Mouse (Mus musculus) midbrain, embryonic 13.5 days (tissue): ENCODE results near the gene 4930442H23Rik. TPM values are rescaled to one million over a fixed set of nuclear protein-coding genes. Genes with fewer than 3 reads are reported as not detected.

ENCODE experiments used
- polyA plus RNA-seq: library from polyadenylated mRNA; unstranded; fragments of >200 nt; fragmentation: Nextera tagmentation; extraction: Ambion mirVana; gene quantifications from 2 replicates; pipeline ENCODE4 v1.2.1, GENCODE M21; 2015

The 4930442H23Rik gene
- polyA plus RNA-seq, 1 experiment from 2014 or later, result 0.12 TPM

Other genes with a start within 250 kb of the 4930442H23Rik start
- 10.4 and 10.9 TPM in 2 replicates for gene Gng7, start 168.9 kb downstream of the 4930442H23Rik start, polyA plus RNA-seq
- gene Diras1, start 158.2 kb downstream of the 4930442H23Rik start, polyA plus RNA-seq, result 30.9 and 34.3 TPM in 2 replicates
- gene Slc39a3, start 146.4 kb downstream of the 4930442H23Rik start, polyA plus RNA-seq, result 43.5 and 45.7 TPM in 2 replicates
- 316 and 322 TPM in 2 replicates for gene Sgta, start 123.7 kb downstream of the 4930442H23Rik start, polyA plus RNA-seq
- gene Thop1, start 113.8 kb downstream of the 4930442H23Rik start, polyA plus RNA-seq, result 44.9 and 48.5 TPM in 2 replicates
- gene Creb3l3, start 85.0 kb downstream of the 4930442H23Rik start, polyA plus RNA-seq, result 0.12 and 0.20 TPM in 2 replicates
- 220 and 243 TPM in 2 replicates for gene Map2k2, start 77.9 kb downstream of the 4930442H23Rik start, polyA plus RNA-seq
- 13.2 and 15.2 TPM in 2 replicates for gene Zbtb7a, start 48.6 kb downstream of the 4930442H23Rik start, polyA plus RNA-seq
- gene Pias4, start 15.9 kb downstream of the 4930442H23Rik start, polyA plus RNA-seq, result 60.0 and 60.9 TPM in 2 replicates
- gene Eef2, start 7.2 kb downstream of the 4930442H23Rik start, polyA plus RNA-seq, result 565 and 579 TPM in 2 replicates
- 48.4 and 67.3 TPM in 2 replicates for gene Dapk3, start 844 bp downstream of the 4930442H23Rik start, polyA plus RNA-seq
- gene Nmrk2, start 18.2 kb upstream of the 4930442H23Rik start, polyA plus RNA-seq, result 0.16 TPM in 1 of 2 replicates, not detected in the other
- gene Atcay, start 47.0 kb upstream of the 4930442H23Rik start, polyA plus RNA-seq, result 66.0 and 77.3 TPM in 2 replicates
- gene Zfr2, start 49.3 kb upstream of the 4930442H23Rik start, polyA plus RNA-seq, result 16.5 and 19.7 TPM in 2 replicates
- 7.2 and 8.8 TPM in 2 replicates for gene Matk, start 69.1 kb upstream of the 4930442H23Rik start, polyA plus RNA-seq
- 138 and 148 TPM in 2 replicates for gene Mrpl54, start 83.1 kb upstream of the 4930442H23Rik start, polyA plus RNA-seq
- 27.9 and 30.8 TPM in 2 replicates for gene Apba3, start 83.1 kb upstream of the 4930442H23Rik start, polyA plus RNA-seq
- gene Tjp3, start 107.7 kb upstream of the 4930442H23Rik start, polyA plus RNA-seq, result 4.9 and 5.5 TPM in 2 replicates
- gene Pip5k1c, start 109.1 kb upstream of the 4930442H23Rik start, polyA plus RNA-seq, result 92.8 and 99.6 TPM in 2 replicates
- 35.5 and 35.8 TPM in 2 replicates for gene Cactin, start 137.3 kb upstream of the 4930442H23Rik start, polyA plus RNA-seq
- 4.7 and 4.9 TPM in 2 replicates for gene Tbxa2r, start 144.9 kb upstream of the 4930442H23Rik start, polyA plus RNA-seq
- not detected in 2 replicates for gene Gipc3, start 159.4 kb upstream of the 4930442H23Rik start, polyA plus RNA-seq
- 46.5 and 49.8 TPM in 2 replicates for gene Hmg20b, start 166.6 kb upstream of the 4930442H23Rik start, polyA plus RNA-seq
- 8.8 and 10.1 TPM in 2 replicates for gene Mfsd12, start 173.6 kb upstream of the 4930442H23Rik start, polyA plus RNA-seq
- 0.44 and 0.70 TPM in 2 replicates for gene 4930404N11Rik, start 182.0 kb upstream of the 4930442H23Rik start, polyA plus RNA-seq
- 127 and 133 TPM in 2 replicates for gene Fzr1, start 194.7 kb upstream of the 4930442H23Rik start, polyA plus RNA-seq
- gene Dohh, start 200.6 kb upstream of the 4930442H23Rik start, polyA plus RNA-seq, result 73.5 TPM in 2 replicates
- gene Gm48551, start 200.6 kb upstream of the 4930442H23Rik start, polyA plus RNA-seq, result 6.9 and 7.2 TPM in 2 replicates
- 1.2 and 2.1 TPM in 2 replicates for gene Gm48552, start 205.2 kb upstream of the 4930442H23Rik start, polyA plus RNA-seq
- gene Smim24, start 209.2 kb upstream of the 4930442H23Rik start, polyA plus RNA-seq, result 1.4 and 1.9 TPM in 2 replicates